Mouse (Mus musculus) small intestine, adult 2 months (tissue): ENCODE measurements at regions not wholly inside any gene's neighbourhood (a gene's known extent, or its start where the extent isn't known, plus 50 kb on each side); places are given as distances from the start of the nearest gene placed in this dataset.

Source experiments
- CTCF ChIP-seq: fragments of 200-500 bp; IDR thresholded peaks from 2 replicates; pipeline ENCODE4 v1.5.1; 2012; ENCODE audit warnings: low read depth, mild to moderate bottlenecking, control low read depth, inconsistent platforms, low read length, moderate library complexity, mixed read lengths; ENCODE audit not compliant: insufficient replicate concordance, insufficient read length; ENCODE audit errors: extremely low read depth
- POLR2A ChIP-seq: fragments of 200-500 bp; IDR thresholded peaks from 2 replicates; pipeline ENCODE4 v1.6.1; 2012; ENCODE audit warnings: low read depth, mild to moderate bottlenecking, control low read depth, inconsistent platforms, low read length, moderate library complexity

GRCm38 (mm10) chr13:107608996-107609503, 435.2 kb upstream of the Smim15 start:
- no peak for TF ChIP-seq POLR2A
- no peak for TF ChIP-seq CTCF
